Mouse (Mus musculus): ENCODE results near the gene Gm15294. TPM values are rescaled to one million over a fixed set of nuclear protein-coding genes. Genes with fewer than 3 reads are reported as not detected.
A peak's percentile ranks its signal among the peaks of the same experiment; 100 is the strongest.

Gene Gm15294
- not detected in 2 replicates for polyA plus RNA-seq (2014; fragmentation: Nextera tagmentation; extraction: Ambion mirVana)

DNA sequence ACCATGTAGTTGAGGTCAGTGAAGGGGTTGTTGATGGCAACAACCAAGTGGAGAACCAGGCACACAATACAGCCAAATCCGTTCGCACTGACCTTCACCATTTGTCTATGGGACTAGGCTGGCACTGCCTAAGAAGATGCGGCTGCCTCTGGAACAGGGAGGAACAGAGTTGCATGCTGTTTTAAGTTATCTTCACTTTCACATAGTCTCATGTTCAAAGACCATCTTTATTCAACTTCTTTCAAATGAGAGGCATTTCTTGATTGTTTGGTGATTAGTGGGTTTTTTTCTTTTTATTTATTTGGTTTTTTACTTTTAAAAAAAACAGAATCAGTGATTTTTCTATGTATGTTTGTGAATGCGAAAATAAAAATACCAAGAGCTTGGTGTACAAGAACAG, at the start of gene Gm15294:
Gene Gm15294 (minus strand): TSS at position 101 of the 400 bp plus-strand sequence.
- no peaks in the 10 kb centered on the region for H3K36me3 ChIP-seq (ENCODE audit: control insufficient read depth, insufficient read depth, low read length)
- H3K4me2 ChIP-seq (ENCODE audit: low read depth, low read length): no peak within 1 kb of the TSS
- H3K4me3 ChIP-seq (ENCODE audit: low read depth, low read length): no peak within 1 kb of the TSS
- 96% methylated on average over 4 of the region's 4 CpGs for WGBS
- H3K27ac ChIP-seq (ENCODE audit: low read depth, low read length): no peak within 1 kb of the TSS
- no peaks in the 10 kb centered on the region for H3K4me1 ChIP-seq (ENCODE audit: control insufficient read depth, insufficient read depth, low read length)
- H3K27me3 ChIP-seq (ENCODE audit: control insufficient read depth, insufficient read depth, low read length): no peaks in the 10 kb centered on the region
- H3K9me3 ChIP-seq (ENCODE audit: control insufficient read depth, low read length): no peaks in the 10 kb centered on the region
- no peak for ATAC-seq (ENCODE audit: low read depth)
- H3K9ac ChIP-seq (replicated peaks; ENCODE audit: low read depth, low read length): no peak within 1 kb of the TSS

DNA sequence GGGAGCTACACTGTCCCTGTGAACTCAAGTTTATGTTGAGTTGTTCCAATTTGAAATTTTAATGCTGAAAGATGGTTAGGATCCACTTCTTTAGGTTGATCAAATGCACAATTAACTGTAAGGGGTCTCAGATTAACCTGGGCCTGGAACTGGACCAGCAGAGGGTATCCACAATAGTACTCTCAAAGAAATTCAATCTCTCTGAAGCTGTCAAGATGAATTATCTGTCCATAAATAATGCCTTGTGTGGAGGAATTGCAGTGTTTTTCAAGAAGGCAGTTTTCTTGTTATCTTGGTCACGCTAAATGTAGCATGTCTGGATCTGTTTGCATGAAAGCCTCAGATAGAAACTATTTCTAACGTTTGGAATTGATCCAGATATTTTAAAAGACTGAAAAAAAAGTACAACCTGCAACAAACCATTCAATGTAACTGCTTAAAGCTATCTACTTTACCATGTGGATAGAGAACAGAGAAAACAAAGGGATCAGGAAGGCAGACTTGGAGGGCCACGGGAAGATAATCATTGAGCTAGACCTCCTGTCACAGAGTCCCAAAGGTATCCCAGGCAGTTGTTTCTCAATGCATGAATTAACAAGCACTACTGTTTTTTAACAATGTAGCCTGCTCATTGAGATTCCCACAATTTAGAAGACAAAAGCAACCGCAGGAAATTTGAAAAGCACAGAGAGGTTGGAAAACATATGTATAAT, 9.5 kb upstream of the Gm15294 start:
- WGBS: 28% methylated on average over 4 of the region's 4 CpGs
- H3K4me3 ChIP-seq (ENCODE audit: low read depth, low read length): no peak overlapping the region
- no peaks in the 10 kb centered on the region for H3K27me3 ChIP-seq (ENCODE audit: control insufficient read depth, insufficient read depth, low read length)
- no peak overlapping the region for H3K4me2 ChIP-seq (ENCODE audit: low read depth, low read length)
- no peak overlapping the region for H3K27ac ChIP-seq (ENCODE audit: low read depth, low read length)
- H3K4me1 ChIP-seq (ENCODE audit: control insufficient read depth, insufficient read depth, low read length): no peaks in the 10 kb centered on the region
- no peaks in the 10 kb centered on the region for H3K9me3 ChIP-seq (ENCODE audit: control insufficient read depth, low read length)
- no peak overlapping the region for H3K9ac ChIP-seq (replicated peaks; ENCODE audit: low read depth, low read length)
- no peaks in the 10 kb centered on the region for H3K36me3 ChIP-seq (ENCODE audit: control insufficient read depth, insufficient read depth, low read length)
- ATAC-seq (ENCODE audit: low read depth): no peak

DNA sequence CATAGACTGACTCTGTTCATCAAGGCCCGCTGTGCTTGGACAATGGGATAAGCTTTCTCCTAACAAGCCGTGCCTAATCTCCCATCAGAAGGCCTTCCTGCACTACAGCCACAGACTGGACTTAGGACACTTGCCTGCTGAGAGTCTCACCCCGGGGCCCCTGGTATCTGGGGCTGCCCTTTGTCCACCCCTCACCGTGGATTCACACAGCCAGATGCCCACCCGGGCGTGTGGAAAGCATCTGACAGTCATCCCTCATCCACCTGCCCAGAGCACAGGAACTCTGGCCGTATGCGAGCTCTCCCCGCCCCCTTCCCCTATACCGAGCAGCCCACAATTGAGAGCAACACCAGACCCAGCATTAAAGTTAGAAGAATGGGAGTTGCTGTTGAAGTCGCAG, 1.0 kb downstream of the Gm15294 start:
- no peaks in the 10 kb centered on the region for H3K4me1 ChIP-seq (ENCODE audit: control insufficient read depth, insufficient read depth, low read length)
- no peak overlapping the region for H3K27ac ChIP-seq (ENCODE audit: low read depth, low read length)
- H3K27me3 ChIP-seq (ENCODE audit: control insufficient read depth, insufficient read depth, low read length): no peaks in the 10 kb centered on the region
- no peak overlapping the region for H3K9ac ChIP-seq (replicated peaks; ENCODE audit: low read depth, low read length)
- no peaks in the 10 kb centered on the region for H3K9me3 ChIP-seq (ENCODE audit: control insufficient read depth, low read length)
- WGBS: 45% methylated on average over 11 of the region's 11 CpGs
- no peak overlapping the region for H3K4me3 ChIP-seq (ENCODE audit: low read depth, low read length)
- H3K4me2 ChIP-seq (ENCODE audit: low read depth, low read length): no peak overlapping the region
- H3K36me3 ChIP-seq (ENCODE audit: control insufficient read depth, insufficient read depth, low read length): no peaks in the 10 kb centered on the region
- no peak for ATAC-seq (ENCODE audit: low read depth)

DNA sequence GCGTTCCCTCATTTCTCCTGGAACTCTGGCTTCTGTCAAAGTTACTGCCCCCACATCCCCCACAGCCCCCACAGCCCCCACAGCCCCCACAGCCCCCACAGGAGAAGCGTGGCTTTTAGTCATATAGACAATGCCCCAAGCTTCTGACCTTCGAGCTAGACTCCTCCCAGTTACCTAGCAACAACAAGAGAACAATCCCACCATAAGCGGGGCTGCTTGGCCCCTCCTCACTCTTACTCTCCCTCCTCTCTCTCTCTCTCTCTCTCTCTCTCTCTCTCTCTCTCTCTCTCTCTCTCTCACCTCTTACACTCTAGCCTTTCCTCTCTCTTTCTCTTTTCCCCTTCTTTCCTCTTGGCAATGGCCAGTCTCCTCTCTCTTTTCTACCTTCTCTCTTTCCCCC, 1.4 kb downstream of the Gm15294 start:
- no peaks in the 10 kb centered on the region for H3K36me3 ChIP-seq (ENCODE audit: control insufficient read depth, insufficient read depth, low read length)
- H3K4me2 ChIP-seq (ENCODE audit: low read depth, low read length): no peak overlapping the region
- H3K4me3 ChIP-seq (ENCODE audit: low read depth, low read length): no peak overlapping the region
- H3K4me1 ChIP-seq (ENCODE audit: control insufficient read depth, insufficient read depth, low read length): no peaks in the 10 kb centered on the region
- no peaks in the 10 kb centered on the region for H3K27me3 ChIP-seq (ENCODE audit: control insufficient read depth, insufficient read depth, low read length)
- no peak overlapping the region for H3K27ac ChIP-seq (ENCODE audit: low read depth, low read length)
- H3K9ac ChIP-seq (replicated peaks; ENCODE audit: low read depth, low read length): no peak overlapping the region
- WGBS: 32% methylated on average over 4 of the region's 4 CpGs
- ATAC-seq (ENCODE audit: low read depth): no peak
- H3K9me3 ChIP-seq (ENCODE audit: control insufficient read depth, low read length): no peaks in the 10 kb centered on the region

DNA sequence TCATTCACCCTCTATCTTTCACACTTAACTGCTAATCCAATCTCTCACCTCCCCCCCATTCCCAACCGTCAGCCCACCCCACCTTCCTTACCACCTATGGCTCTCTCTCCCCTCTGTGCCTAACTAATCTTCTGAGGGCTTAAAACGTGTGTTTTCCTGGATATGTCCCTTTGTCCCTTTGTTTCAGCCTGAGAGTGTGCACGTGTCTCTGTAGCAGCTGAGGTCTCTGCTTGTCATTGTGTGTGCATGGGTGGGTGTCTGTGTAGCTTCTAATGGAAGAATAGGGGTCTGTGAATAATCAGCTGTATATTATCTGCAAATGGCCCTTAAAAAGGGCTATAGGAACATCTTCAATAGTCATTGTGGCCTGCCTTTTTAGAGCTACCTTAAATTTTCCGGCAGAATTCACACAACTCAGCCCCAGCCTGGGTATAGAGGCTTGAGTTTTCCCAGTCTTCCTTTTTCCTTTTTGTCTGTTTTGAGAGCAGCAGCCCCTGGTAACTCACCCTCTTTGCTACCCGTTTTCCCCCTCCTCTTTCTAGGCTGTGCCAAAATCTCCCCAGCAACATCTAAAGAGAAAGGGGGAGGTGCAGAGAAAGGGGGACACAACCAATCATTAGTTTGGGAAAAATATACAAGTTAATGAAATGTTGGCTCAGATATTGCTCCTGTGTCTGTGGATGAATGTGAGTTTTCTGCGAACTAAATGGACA, 19.2 kb downstream of the Gm15294 start:
- H3K27ac ChIP-seq (ENCODE audit: low read depth, low read length): no peak overlapping the region
- no peaks in the 10 kb centered on the region for H3K27me3 ChIP-seq (ENCODE audit: control insufficient read depth, insufficient read depth, low read length)
- H3K9ac ChIP-seq (replicated peaks; ENCODE audit: low read depth, low read length): no peak overlapping the region
- H3K4me2 ChIP-seq (ENCODE audit: low read depth, low read length): no peak overlapping the region
- ATAC-seq (ENCODE audit: low read depth): peak; percentile 73
- no peaks in the 10 kb centered on the region for H3K9me3 ChIP-seq (ENCODE audit: control insufficient read depth, low read length)
- H3K36me3 ChIP-seq (ENCODE audit: control insufficient read depth, insufficient read depth, low read length): no peaks in the 10 kb centered on the region
- no peaks in the 10 kb centered on the region for H3K4me1 ChIP-seq (ENCODE audit: control insufficient read depth, insufficient read depth, low read length)
- 26% methylated on average over 6 of the region's 6 CpGs for WGBS
- no peak overlapping the region for H3K4me3 ChIP-seq (ENCODE audit: low read depth, low read length)

Other genes starting within 250 kb of the Gm15294 start
- 0.58 and 0.87 TPM in 2 replicates for gene Irs4, start 150.0 kb downstream of the Gm15294 start, polyA plus RNA-seq (2014; fragmentation: Nextera tagmentation; extraction: Ambion mirVana)